In genomic region chr17:22352794-22353193, GRCm38 (mm10) we compare ENCODE assay signal across 9 mouse cellular contexts. TPM values are rescaled to one million over a fixed set of nuclear protein-coding genes. Genes with fewer than 3 reads are reported as not detected.
DNase-seq lines count a peak whose midpoint lies in the region; ATAC-seq and TF ChIP-seq lines count a peak whose summit lies in the region.
"Had no signal": no experiment of that assay in that cellular context is flagged by ENCODE, and none has a peak within 500 bp of the region (broad histone marks: within the 10 kb centered on the region; RNA-seq: fewer than 3 reads in every experiment).

No protein-coding gene starts in this region.

- peak; percentile 52 to 56 for DNase-seq in cerebellum, postnatal 10 days
- DNase-seq in cerebellum, adult 8-10 months = no peak
- peak; percentile 88 for DNase-seq in midbrain, embryonic 11.5 days (ENCODE audit: low spot score, missing footprints)
- peak; percentile 50 for DNase-seq in lung, postnatal 25 days (ENCODE audit: low spot score)
- peak; percentile 55 for DNase-seq in thymus, postnatal 4 days

- no peaks in the 10 kb centered on the region for H3K9me3 ChIP-seq in midbrain, embryonic 11.5 days (ENCODE audit: control insufficient read depth, low read length)
- H3K9me3 ChIP-seq in midbrain, embryonic 13.5 days = no peaks in the 10 kb centered on the region
- no peaks in the 10 kb centered on the region for H3K9me3 ChIP-seq in kidney, embryonic 16.5 days (ENCODE audit: low read length)
- H3K9me3 ChIP-seq: hindbrain, embryonic 15.5 days had no signal

- no peaks in the 10 kb centered on the region for H3K4me1 ChIP-seq in midbrain, embryonic 11.5 days (ENCODE audit: control insufficient read depth, insufficient read depth, low read length)
- H3K4me1 ChIP-seq in midbrain, embryonic 13.5 days (replicated peaks) = no peaks in the 10 kb centered on the region
- no peaks in the 10 kb centered on the region for H3K4me1 ChIP-seq in cortical plate, adult 2 months (ENCODE audit: control insufficient read depth, insufficient read depth, low read length)
- no peaks in the 10 kb centered on the region for H3K4me1 ChIP-seq in kidney, embryonic 16.5 days (ENCODE audit: insufficient read depth, low read length)
- H3K4me1 ChIP-seq: hindbrain, embryonic 15.5 days had no signal

- no peaks in the 10 kb centered on the region for H3K27me3 ChIP-seq in midbrain, embryonic 11.5 days (ENCODE audit: control insufficient read depth, insufficient read depth, low read length)
- H3K27me3 ChIP-seq in midbrain, embryonic 13.5 days = no peaks in the 10 kb centered on the region
- H3K27me3 ChIP-seq in kidney, embryonic 16.5 days (ENCODE audit: insufficient read depth, low read length) = no peaks in the 10 kb centered on the region
- H3K27me3 ChIP-seq: hindbrain, embryonic 15.5 days had no signal

- peaks cover 2% of the 10 kb centered on the region; the same call in 1 of the 2 replicates for H3K36me3 ChIP-seq in midbrain, embryonic 11.5 days (ENCODE audit: control insufficient read depth, insufficient read depth, low read length)
- peaks cover 32% of the 10 kb centered on the region for H3K36me3 ChIP-seq in midbrain, embryonic 13.5 days
- peaks cover 11% of the 10 kb centered on the region; the same call in 1 of the 2 replicates for H3K36me3 ChIP-seq in kidney, embryonic 16.5 days (ENCODE audit: insufficient read depth, low read length)

- no peak overlapping the region for H3K27ac ChIP-seq in midbrain, embryonic 11.5 days (ENCODE audit: low read depth, low read length)
- no peak overlapping the region for H3K27ac ChIP-seq in midbrain, embryonic 13.5 days
- no peak overlapping the region for H3K27ac ChIP-seq in cortical plate, adult 2 months (ENCODE audit: insufficient read depth, low read length)
- no peak overlapping the region for H3K27ac ChIP-seq in kidney, embryonic 16.5 days (ENCODE audit: low read length)
- H3K27ac ChIP-seq: hindbrain, embryonic 15.5 days had no signal

- TF ChIP-seq POLR2A in cortical plate, adult 2 months (IDR thresholded peaks at IDR 0.05; ENCODE audit: extremely low read depth, insufficient read depth, low read length) = no peak

- TF ChIP-seq CTCF in cortical plate, adult 2 months (IDR thresholded peaks at IDR 0.05; ENCODE audit: extremely low read depth, insufficient read depth, low read length) = peak; percentile 53; the same call in 1 of the 2 replicates

- H3K4me2 ChIP-seq in midbrain, embryonic 11.5 days = no peak overlapping the region
- no peak overlapping the region for H3K4me2 ChIP-seq in midbrain, embryonic 13.5 days (replicated peaks)
- no peak overlapping the region for H3K4me2 ChIP-seq in kidney, embryonic 16.5 days (replicated peaks; ENCODE audit: low read depth, low read length)
- H3K4me2 ChIP-seq: hindbrain, embryonic 15.5 days had no signal

- no peak overlapping the region for H3K4me3 ChIP-seq in midbrain, embryonic 11.5 days (ENCODE audit: low read depth, low read length)
- no peak overlapping the region for H3K4me3 ChIP-seq in midbrain, embryonic 13.5 days (replicated peaks)
- no peak overlapping the region for H3K4me3 ChIP-seq in cortical plate, adult 2 months (ENCODE audit: insufficient read depth, low read length)
- H3K4me3 ChIP-seq in kidney, embryonic 16.5 days (ENCODE audit: low read length) = no peak overlapping the region
- H3K4me3 ChIP-seq: hindbrain, embryonic 15.5 days had no signal

- ATAC-seq in midbrain, embryonic 11.5 days (ENCODE audit: low FRiP score) = 0 out of 2 replicates have a peak, but pooled peaks have one; percentile 54
- no peak for ATAC-seq in midbrain, embryonic 13.5 days
- peak; percentile 46; the same call in 1 of the 2 replicates for ATAC-seq in kidney, embryonic 16.5 days (ENCODE audit: low FRiP score, low TSS enrichment)

- H3K9ac ChIP-seq in midbrain, embryonic 11.5 days (ENCODE audit: low read length) = no peak overlapping the region
- H3K9ac ChIP-seq in midbrain, embryonic 13.5 days (replicated peaks) = no peak overlapping the region
- no peak overlapping the region for H3K9ac ChIP-seq in kidney, embryonic 16.5 days (replicated peaks; ENCODE audit: low read length)
- H3K9ac ChIP-seq: hindbrain, embryonic 15.5 days had no signal

RNA-seq across cellular contexts. Expression of gene Zfp944, which starts 8.4 kb away (rescaled TPM):
- 19.8 and 21.6 TPM in 2 replicates for polyA plus RNA-seq in midbrain, embryonic 11.5 days (2014; fragmentation: Nextera tagmentation; extraction: Ambion mirVana)
- polyA plus RNA-seq in midbrain, embryonic 13.5 days (2015; fragmentation: Nextera tagmentation; extraction: Ambion mirVana) = 14.9 and 15.4 TPM in 2 replicates
- 7.2 and 7.9 TPM in 2 replicates for polyA plus RNA-seq in cortical plate, adult 2 months (2012; rRNA removed)
- polyA plus RNA-seq in kidney, embryonic 16.5 days (2015; fragmentation: Nextera tagmentation; extraction: Ambion mirVana) = 13.8 and 14.3 TPM in 2 replicates

RNA-seq across cellular contexts. Expression of gene Zfp758, which starts 8.5 kb away (rescaled TPM):
- 11.9 and 14.8 TPM in 2 replicates for polyA plus RNA-seq in midbrain, embryonic 11.5 days (2014; fragmentation: Nextera tagmentation; extraction: Ambion mirVana)
- 11.4 and 11.6 TPM in 2 replicates for polyA plus RNA-seq in midbrain, embryonic 13.5 days (2015; fragmentation: Nextera tagmentation; extraction: Ambion mirVana)
- polyA plus RNA-seq in cortical plate, adult 2 months (2012; rRNA removed) = 3.9 and 4.5 TPM in 2 replicates
- polyA plus RNA-seq in kidney, embryonic 16.5 days (2015; fragmentation: Nextera tagmentation; extraction: Ambion mirVana) = 8.2 and 8.3 TPM in 2 replicates

RNA-seq across cellular contexts. Expression of gene CT030661.1, which starts 38.2 kb away (rescaled TPM):
- polyA plus RNA-seq in midbrain, embryonic 11.5 days (2014; fragmentation: Nextera tagmentation; extraction: Ambion mirVana) = 14.1 and 14.3 TPM in 2 replicates
- 12.2 and 12.5 TPM in 2 replicates for polyA plus RNA-seq in midbrain, embryonic 13.5 days (2015; fragmentation: Nextera tagmentation; extraction: Ambion mirVana)
- 8.6 and 9.0 TPM in 2 replicates for polyA plus RNA-seq in cortical plate, adult 2 months (2012; rRNA removed)
- polyA plus RNA-seq in kidney, embryonic 16.5 days (2015; fragmentation: Nextera tagmentation; extraction: Ambion mirVana) = 10.2 and 11.0 TPM in 2 replicates
